Mouse (Mus musculus): ENCODE data around the gene Dpep3.
A peak's percentile ranks its signal among the peaks of the same experiment; 100 is the strongest.

Gene Dpep3

DNA sequence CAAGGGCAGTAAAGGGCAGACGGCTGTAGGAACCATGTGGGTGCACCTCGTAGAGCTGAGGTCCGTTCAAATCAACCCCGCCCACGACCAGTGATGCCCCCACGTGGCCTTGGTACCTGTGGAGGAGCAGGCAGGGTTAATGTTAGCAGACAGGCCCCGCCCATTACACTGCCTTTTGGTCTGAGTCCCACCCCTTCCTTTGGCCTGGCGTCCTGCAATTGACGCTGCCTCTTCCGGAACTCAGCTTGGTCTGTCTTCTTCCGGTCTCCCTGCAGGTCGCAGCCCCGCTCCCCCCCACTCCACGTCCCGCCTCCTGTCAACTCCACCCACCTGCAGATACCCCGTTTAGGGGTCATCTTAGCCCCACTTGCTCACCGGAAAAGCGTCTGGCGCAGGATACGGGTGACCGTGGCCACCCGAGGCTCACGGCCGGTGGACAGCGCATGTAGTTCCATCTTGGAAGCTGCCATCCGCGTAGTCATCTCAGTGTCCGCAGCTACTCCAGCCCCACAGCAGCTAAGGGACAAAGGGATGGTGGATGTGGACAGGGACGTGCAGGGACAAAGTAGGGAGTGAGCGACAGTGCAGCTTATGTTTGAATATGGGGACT, 42.3 kb downstream of the Dpep3 start:
- DNase-seq (ENCODE audit: extremely low read depth, insufficient read length, low spot score), result peak; percentile 90

DNA sequence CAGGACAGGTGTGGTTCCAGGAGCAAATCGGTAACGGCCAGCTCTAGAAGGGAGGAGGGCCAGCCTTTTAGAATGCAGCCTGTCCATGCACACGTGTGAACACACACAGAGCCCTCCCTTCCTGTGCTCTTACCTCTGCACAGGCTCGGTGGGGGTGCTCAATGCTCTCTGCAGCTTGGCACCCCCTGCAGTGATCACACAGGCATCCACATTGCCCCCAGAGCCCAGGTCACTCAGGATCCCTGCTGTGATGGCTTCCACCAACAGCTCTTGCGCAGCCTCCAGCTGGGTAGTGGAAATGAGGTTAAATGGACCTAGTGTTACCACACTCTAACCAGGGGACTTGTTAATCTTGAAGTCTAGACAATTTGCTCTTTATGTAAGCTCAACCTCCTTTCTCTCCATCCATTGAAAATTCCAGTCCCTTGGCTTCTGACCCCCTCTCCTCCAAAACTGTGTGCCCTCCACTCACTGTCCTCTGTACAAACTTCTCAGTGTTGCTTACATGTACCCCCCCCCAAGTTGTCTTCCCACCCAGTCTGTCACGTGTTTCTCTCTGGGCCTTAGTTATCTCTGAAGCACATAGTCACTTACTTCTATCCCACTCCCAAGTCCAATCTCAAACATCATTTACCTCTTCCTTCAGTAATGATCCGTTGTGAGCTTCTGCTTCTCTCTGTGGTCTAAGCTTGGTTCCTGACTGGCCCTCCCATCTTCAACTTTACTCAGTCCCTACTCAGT, 43.2 kb downstream of the Dpep3 start:
- DNase-seq (ENCODE audit: extremely low read depth, insufficient read length, low spot score), result no peak

DNA sequence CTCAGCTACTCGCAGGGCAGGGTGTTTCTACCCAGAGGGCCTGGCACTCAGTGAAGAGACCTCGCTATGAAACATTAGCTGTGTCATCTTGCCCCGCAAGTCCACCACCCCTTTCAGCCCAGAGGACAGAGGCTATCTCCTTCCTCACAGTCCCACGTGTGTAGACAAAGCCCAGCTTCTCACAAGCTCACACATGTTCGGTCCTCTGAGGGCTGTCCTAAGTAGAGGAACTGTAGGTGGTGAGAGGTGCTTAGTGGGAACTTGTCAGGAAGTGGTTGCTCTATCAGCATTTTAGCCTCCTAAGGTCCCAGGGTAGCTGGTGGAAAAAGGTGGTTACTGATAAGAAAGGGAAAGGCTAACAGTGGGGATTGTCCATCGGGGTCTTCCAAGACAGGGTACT, 44.1 kb downstream of the Dpep3 start:
- no peak for DNase-seq (ENCODE audit: extremely low read depth, insufficient read length, low spot score)

- no peak for DNase-seq (ENCODE audit: extremely low read depth, insufficient read length, low spot score)
Measured at GRCm38 (mm10) chr8:105933762-105934161, 45.5 kb downstream of the Dpep3 start, which contains the start of gene Ctrl. Gene Ctrl (minus strand): TSS chr8:105933862.

- DNase-seq (ENCODE audit: extremely low read depth, insufficient read length, low spot score), result no peak
Measured at GRCm38 (mm10) chr8:105932525-105932924, 46.7 kb downstream of the Dpep3 start.

DNA sequence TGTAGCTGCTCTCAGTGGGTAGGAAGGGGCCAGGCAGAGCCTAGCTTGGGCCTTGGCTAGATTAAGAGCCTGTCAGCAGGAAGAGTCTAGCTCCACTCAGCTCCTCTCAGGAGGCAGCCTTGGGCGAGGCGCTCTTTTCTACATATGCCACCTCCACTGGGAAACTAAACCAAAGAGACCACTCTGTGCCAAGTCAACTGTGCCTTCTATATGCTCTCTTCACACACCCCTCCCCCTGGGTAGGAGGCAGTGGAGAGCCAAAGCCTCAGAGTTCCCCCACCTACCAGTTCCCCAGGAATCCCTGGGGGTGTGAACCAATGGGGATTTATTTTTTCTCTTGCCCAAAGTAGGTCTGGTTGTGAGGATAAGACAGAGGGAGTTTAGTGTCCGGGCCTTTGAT, 48.0 kb downstream of the Dpep3 start:
- no peak for DNase-seq (ENCODE audit: extremely low read depth, insufficient read length, low spot score)

GRCm38 (mm10) chr8:105930602-105931001, 48.6 kb downstream of the Dpep3 start:
- peak; percentile 51 for DNase-seq (ENCODE audit: extremely low read depth, insufficient read length, low spot score)

- no peak for DNase-seq (ENCODE audit: extremely low read depth, insufficient read length, low spot score)
Measured at GRCm38 (mm10) chr8:105925123-105925522, 54.1 kb downstream of the Dpep3 start.
